Mouse (Mus musculus) C2C12 (cell line): ENCODE results near the gene Klhdc4. TPM values are rescaled to one million over a fixed set of nuclear protein-coding genes. Genes with fewer than 3 reads are reported as not detected.

Experiments used
- H3K27me3 ChIP-seq: one replicate; pipeline ENCODE4 v1.6.1; 2011; ENCODE audit not compliant: control insufficient read depth, insufficient read depth, insufficient read length
- H3K36me3 ChIP-seq: one replicate; pipeline ENCODE4 v1.6.1; 2011; ENCODE audit not compliant: control insufficient read depth, insufficient read depth
- H3K4me3 ChIP-seq: one replicate; pipeline ENCODE4 v1.5.1; 2011; ENCODE audit warnings: mild to moderate bottlenecking, control low read depth; ENCODE audit not compliant: poor library complexity, insufficient read depth, severe bottlenecking
- H3K79me2 ChIP-seq: one replicate; pipeline ENCODE4 v1.6.1; 2011; ENCODE audit not compliant: control insufficient read depth, insufficient read depth
- H3K79me3 ChIP-seq: one replicate; pipeline ENCODE4 v1.6.1; 2011; ENCODE audit warnings: low read depth, control low read depth
- H3ac ChIP-seq: one replicate; pipeline ENCODE3; 2011; ENCODE audit warnings: low read depth; ENCODE audit not compliant: control insufficient read depth, insufficient read length
- CEBPB ChIP-seq: IDR thresholded peaks from one replicate; pipeline ENCODE4 v1.6.1; 2011; ENCODE audit warnings: low read depth, mild to moderate bottlenecking, control low read depth, moderate library complexity
- CTCF ChIP-seq: IDR thresholded peaks from one replicate; pipeline ENCODE4 v1.5.1; 2011; ENCODE audit not compliant: control insufficient read depth, insufficient read depth, insufficient read length
- FOSL1 ChIP-seq: IDR thresholded peaks from one replicate; pipeline ENCODE4 v1.8.0; 2011; ENCODE audit warnings: mild to moderate bottlenecking, low read length; ENCODE audit not compliant: poor library complexity, insufficient read depth, severe bottlenecking
- MAX ChIP-seq: IDR thresholded peaks from one replicate; pipeline ENCODE4 v1.6.1; 2011; ENCODE audit warnings: mild to moderate bottlenecking, control low read depth
- MYOD1 ChIP-seq: IDR thresholded peaks from one replicate; pipeline ENCODE4 v1.6.1; 2011; ENCODE audit warnings: low read depth; ENCODE audit not compliant: control insufficient read depth, insufficient read length
- MYOG ChIP-seq: IDR thresholded peaks from one replicate; pipeline ENCODE4 v1.6.1; 2011; ENCODE audit not compliant: control insufficient read depth, insufficient read length; ENCODE audit errors: extremely low read depth
- USF1 ChIP-seq: IDR thresholded peaks from one replicate; pipeline ENCODE4 v1.6.1; 2011; ENCODE audit warnings: low read depth, mild to moderate bottlenecking, control low read depth, moderate library complexity
- polyA plus RNA-seq: library from polyadenylated mRNA; unstranded; fragments of >200 nt; fragmentation: generic; extraction: Trizol; gene quantifications from one replicate; pipeline ENCODE4 v1.2.1, GENCODE M21; 2012; ENCODE audit warnings: missing spikeins

Klhdc4 gene
- polyA plus RNA-seq, 1 experiment = 53.5 TPM

DNA sequence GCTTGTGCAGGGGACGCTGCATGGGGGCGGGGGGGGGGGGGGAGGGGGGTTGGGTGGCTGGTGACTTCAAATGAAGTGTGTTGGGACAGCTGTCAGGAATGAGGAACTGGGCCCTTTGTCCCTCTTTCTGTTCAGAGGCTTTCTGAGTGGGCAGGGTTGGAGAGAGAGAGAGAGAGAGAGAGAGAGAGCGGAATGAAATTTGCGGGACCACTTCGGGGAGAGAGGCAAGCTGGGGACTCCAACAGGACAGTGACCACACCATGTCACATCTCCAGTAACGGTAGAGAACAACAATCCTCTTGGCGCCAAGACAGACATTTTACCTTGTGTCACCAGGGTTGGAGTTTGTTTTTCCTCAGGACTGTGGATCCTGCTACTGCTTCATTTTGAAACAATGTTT lies 15.4 kb upstream of the Klhdc4 start:
- TF ChIP-seq MAX (no peak), FOSL1 (no peak), USF1 (no peak), MYOG (no peak), MYOD1 (no peak), CEBPB (no peak), CTCF (no peak)
- no peaks in the 10 kb centered on the region for H3K79me3 ChIP-seq

GRCm38 (mm10) chr8:121843184-121843733 lies 13.9 kb upstream of the Klhdc4 start:
- H3K4me3 ChIP-seq = no peak overlapping the region
- no peaks in the 10 kb centered on the region for H3K36me3 ChIP-seq
- no peak for TF ChIP-seq USF1
- no peak for TF ChIP-seq CTCF
- no peak for TF ChIP-seq MAX
- TF ChIP-seq FOSL1 = no peak
- no peak for TF ChIP-seq MYOD1
- no peak for TF ChIP-seq MYOG
- no peak for TF ChIP-seq CEBPB
- H3K79me3 ChIP-seq = no peaks in the 10 kb centered on the region
- no peak overlapping the region for H3ac ChIP-seq
- no peaks in the 10 kb centered on the region for H3K27me3 ChIP-seq
- no peaks in the 10 kb centered on the region for H3K79me2 ChIP-seq

More for the DNA sequence above, 15.4 kb upstream of the Klhdc4 start:
- Histone ChIP-seq H3K79me2 (no peaks in the 10 kb centered on the region), H3ac (no peak overlapping the region), H3K4me3 (no peak overlapping the region), H3K27me3 (no peaks in the 10 kb centered on the region), H3K36me3 (no peaks in the 10 kb centered on the region)

- Histone ChIP-seq H3K79me3 (no peaks in the 10 kb centered on the region), H3K4me3 (no peak overlapping the region), H3K36me3 (no peaks in the 10 kb centered on the region), H3K27me3 (no peaks in the 10 kb centered on the region), H3ac (peak overlapping the region; percentile 23), H3K79me2 (no peaks in the 10 kb centered on the region)
- TF ChIP-seq FOSL1 = no peak
- TF ChIP-seq USF1 = no peak
- TF ChIP-seq CEBPB = no peak
- TF ChIP-seq MAX = no peak
Measured at GRCm38 (mm10) chr8:121842064-121842955, 12.9 kb upstream of the Klhdc4 start.

- no peak overlapping the region for H3ac ChIP-seq
- no peaks in the 10 kb centered on the region for H3K79me3 ChIP-seq
- no peak overlapping the region for H3K4me3 ChIP-seq
- H3K79me2 ChIP-seq = no peaks in the 10 kb centered on the region
- no peaks in the 10 kb centered on the region for H3K36me3 ChIP-seq
- no peaks in the 10 kb centered on the region for H3K27me3 ChIP-seq
- TF ChIP-seq CEBPB (no peak), MYOG (no peak), FOSL1 (no peak), CTCF (peak; percentile 53), USF1 (no peak)
Measured at GRCm38 (mm10) chr8:121841242-121841641, 11.9 kb upstream of the Klhdc4 start.

DNA sequence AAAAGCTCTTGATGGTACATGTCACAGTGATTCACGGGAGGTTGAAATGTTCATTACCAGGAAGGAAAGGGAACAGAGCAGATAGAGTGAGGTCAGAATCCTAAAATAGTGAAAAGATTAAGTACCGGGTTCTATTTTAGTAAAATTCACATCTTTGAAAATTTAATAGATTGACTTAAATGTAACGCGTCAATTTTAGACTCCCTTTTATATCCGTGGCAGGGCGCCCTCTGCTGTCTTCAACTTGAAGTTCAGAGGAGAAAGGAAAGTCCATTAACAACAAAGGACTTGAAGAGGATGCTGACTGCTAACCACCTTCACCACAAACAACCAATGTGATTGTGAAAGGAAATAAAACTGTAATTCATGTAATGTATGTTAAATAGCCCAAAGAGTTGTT lies 3.1 kb upstream of the Klhdc4 start:
- no peaks in the 10 kb centered on the region for H3K36me3 ChIP-seq
- peaks cover 17% of the 10 kb centered on the region for H3K79me3 ChIP-seq
- TF ChIP-seq MAX = no peak
- TF ChIP-seq CTCF = no peak
- TF ChIP-seq FOSL1 = no peak
- TF ChIP-seq MYOD1 = no peak
- TF ChIP-seq MYOG = no peak
- no peak for TF ChIP-seq USF1
- TF ChIP-seq CEBPB = no peak
- no peak overlapping the region for H3ac ChIP-seq
- H3K27me3 ChIP-seq = no peaks in the 10 kb centered on the region
- peaks cover 24% of the 10 kb centered on the region for H3K79me2 ChIP-seq
- no peak overlapping the region for H3K4me3 ChIP-seq
